Comparison of ENCODE assay signal across 1 mouse cellular context in genomic region chr9:108049561-108050251, GRCm38 (mm10).
TF ChIP-seq lines count a peak whose summit lies in the region.

No protein-coding gene starts in this region.

TF ChIP-seq in MEL, 35 proteins besides CTCF, POLR2A, EP300 and RAD21:
- TF ChIP-seq POLR2AphosphoS5 (IDR thresholded peaks at IDR 0.05; ENCODE audit: borderline replicate concordance, low read depth, low read length) (peak; percentile 71; the same call in 1 of the 2 replicates), NELFE (IDR thresholded peaks at IDR 0.05; ENCODE audit: low read depth, low read length) (no peak), ZMIZ1 (IDR thresholded peaks at IDR 0.05; ENCODE audit: low read depth, low read length) (0 out of 2 replicates have a peak, but pooled peaks have one; percentile 41), ZKSCAN1 (IDR thresholded peaks at IDR 0.05; ENCODE audit: low read depth, low read length) (no peak), SMC3 (IDR thresholded peaks at IDR 0.05; ENCODE audit: low read depth, low read length) (peak; percentile 10; the same call in 1 of the 2 replicates)
TF ChIP-seq in MEL: peak in this region for 3.
